8 mouse cellular contexts compared by ENCODE assay signal in the genomic region with DNA sequence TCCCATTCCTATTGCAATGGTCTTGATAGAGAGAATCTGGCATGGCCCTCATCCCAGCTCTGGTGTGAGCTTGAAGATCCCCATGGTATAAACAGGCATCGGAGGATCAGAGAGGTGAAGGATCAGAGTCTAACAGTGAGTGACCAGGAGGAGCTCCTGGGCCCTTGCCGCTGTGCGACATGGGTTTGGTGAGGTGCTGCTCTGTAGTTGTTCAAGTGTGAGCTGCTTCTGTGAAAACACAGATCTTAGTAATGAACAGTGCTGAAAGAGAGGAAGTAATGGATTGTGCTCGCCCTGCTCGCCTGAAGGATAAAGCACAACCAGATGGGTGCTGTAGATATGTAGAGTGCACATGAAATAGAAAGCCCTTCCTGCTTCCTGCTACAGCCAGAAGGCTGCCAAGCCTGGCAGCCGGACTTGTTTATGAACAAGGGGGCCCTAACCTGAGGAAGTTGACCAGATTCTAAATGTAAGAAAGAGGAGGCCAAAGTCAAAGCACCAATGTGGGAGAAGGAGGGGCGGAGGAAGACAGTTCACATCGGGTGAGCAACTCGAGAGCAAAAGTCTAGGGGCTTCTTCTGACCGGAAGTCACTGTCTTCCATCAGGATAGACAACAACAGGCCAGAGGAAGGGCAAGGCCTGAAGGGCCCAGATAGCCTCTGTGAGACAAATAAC.
DNase-seq lines count a peak whose midpoint lies in the region; ATAC-seq lines count a peak whose summit lies in the region.

No protein-coding gene starts in this region.

- H3K4me1 ChIP-seq in midbrain, embryonic 14.5 days (ENCODE audit: control insufficient read depth, insufficient read depth, low read length) = no peaks in the 10 kb centered on the region
- peaks cover 10% of the 10 kb centered on the region; the same call in 1 of the 2 replicates for H3K4me1 ChIP-seq in midbrain, embryonic 10.5 days
- H3K4me1 ChIP-seq in liver, embryonic 11.5 days (replicated peaks; ENCODE audit: control insufficient read depth, insufficient read depth, low read length) = peaks cover 34% of the 10 kb centered on the region
- H3K4me1 ChIP-seq in stomach, embryonic 14.5 days (ENCODE audit: control insufficient read depth, insufficient read depth, low read length) = peaks cover 3% of the 10 kb centered on the region; the same call in 1 of the 2 replicates

- WGBS in midbrain, embryonic 14.5 days = 91% methylated on average over 10 of the region's 10 CpGs
- WGBS in midbrain, embryonic 10.5 days = 89% methylated on average over 10 of the region's 10 CpGs
- 45% methylated on average over 10 of the region's 10 CpGs for whole genome bisulfite sequencing in liver, embryonic 11.5 days
- WGBS in stomach, embryonic 14.5 days = 69% methylated on average over 10 of the region's 10 CpGs

- no peak for ATAC-seq in midbrain, embryonic 14.5 days (ENCODE audit: low FRiP score, low TSS enrichment)
- ATAC-seq in liver, embryonic 11.5 days (replicated peaks; ENCODE audit: low FRiP score) = peak; percentile 67
- ATAC-seq in stomach, embryonic 14.5 days (ENCODE audit: insufficient number of reproducible peaks, insufficient read depth, low FRiP score, low read depth) = no peak

- no peaks in the 10 kb centered on the region for H3K27me3 ChIP-seq in midbrain, embryonic 14.5 days (ENCODE audit: control insufficient read depth, insufficient read depth, low read length)
- no peaks in the 10 kb centered on the region for H3K27me3 ChIP-seq in midbrain, embryonic 10.5 days (ENCODE audit: low read depth, poor library complexity, severe bottlenecking)
- H3K27me3 ChIP-seq in liver, embryonic 11.5 days (replicated peaks; ENCODE audit: control insufficient read depth, insufficient read depth, low read length) = no peaks in the 10 kb centered on the region
- no peaks in the 10 kb centered on the region for H3K27me3 ChIP-seq in stomach, embryonic 14.5 days (ENCODE audit: control insufficient read depth, insufficient read depth, low read length)

- H3K9ac ChIP-seq in midbrain, embryonic 14.5 days (replicated peaks; ENCODE audit: low read length) = no peak overlapping the region
- H3K9ac ChIP-seq in liver, embryonic 11.5 days (ENCODE audit: low read depth, low read length) = no peak overlapping the region
- H3K9ac ChIP-seq in stomach, embryonic 14.5 days (replicated peaks; ENCODE audit: low read depth, low read length) = no peak overlapping the region

- no peak for DNase-seq in midbrain, embryonic 14.5 days
- DNase-seq in midbrain, embryonic 10.5 days (ENCODE audit: low spot score) = no peak
- DNase-seq in heart, postnatal 14 days = peak; percentile 38 to 47
- DNase-seq in liver, embryonic 11.5 days (ENCODE audit: low spot score) = no peak
- no peak for DNase-seq in thymus, postnatal 25 days
- no peak for DNase-seq in urinary bladder, postnatal 4 days (ENCODE audit: low spot score in 2 of 2)
- DNase-seq in thymus, adult 18-20 months = no peak

- 0 out of 2 replicates have a peak overlapping the region, but pooled peaks have one; percentile 32 for H3K27ac ChIP-seq in midbrain, embryonic 14.5 days (replicated peaks; ENCODE audit: low read depth, low read length)
- no peak overlapping the region for H3K27ac ChIP-seq in midbrain, embryonic 10.5 days (replicated peaks)
- H3K27ac ChIP-seq in liver, embryonic 11.5 days (ENCODE audit: low read depth, low read length) = peak overlapping the region; percentile 47
- peak overlapping the region; percentile 16; the same call in 1 of the 2 replicates for H3K27ac ChIP-seq in stomach, embryonic 14.5 days (ENCODE audit: low read length)

- intact Hi-C loops in heart, postnatal 14 days (cut with DNase I) = no loop called here

- H3K4me3 ChIP-seq in midbrain, embryonic 14.5 days (replicated peaks; ENCODE audit: low read depth, low read length) = no peak overlapping the region
- no peak overlapping the region for H3K4me3 ChIP-seq in midbrain, embryonic 10.5 days
- no peak overlapping the region for H3K4me3 ChIP-seq in liver, embryonic 11.5 days (ENCODE audit: low read depth, low read length)
- H3K4me3 ChIP-seq in stomach, embryonic 14.5 days (ENCODE audit: low read depth, low read length) = no peak overlapping the region

- peaks cover 63% of the 10 kb centered on the region for H3K36me3 ChIP-seq in midbrain, embryonic 14.5 days (ENCODE audit: control insufficient read depth, insufficient read depth, low read length)
- peaks cover 98% of the 10 kb centered on the region for H3K36me3 ChIP-seq in midbrain, embryonic 10.5 days
- peaks cover 28% of the 10 kb centered on the region for H3K36me3 ChIP-seq in liver, embryonic 11.5 days (ENCODE audit: control insufficient read depth, insufficient read depth, low read length)
- peaks cover 44% of the 10 kb centered on the region for H3K36me3 ChIP-seq in stomach, embryonic 14.5 days (ENCODE audit: control insufficient read depth, insufficient read depth, low read length)

- H3K9me3 ChIP-seq in midbrain, embryonic 14.5 days (ENCODE audit: control insufficient read depth, low read length) = no peaks in the 10 kb centered on the region
- no peaks in the 10 kb centered on the region for H3K9me3 ChIP-seq in midbrain, embryonic 10.5 days (replicated peaks)
- no peaks in the 10 kb centered on the region for H3K9me3 ChIP-seq in liver, embryonic 11.5 days (ENCODE audit: control insufficient read depth, low read length)
- H3K9me3 ChIP-seq in stomach, embryonic 14.5 days (ENCODE audit: control insufficient read depth, low read depth, low read length) = no peaks in the 10 kb centered on the region

- no peak overlapping the region for H3K4me2 ChIP-seq in midbrain, embryonic 14.5 days (ENCODE audit: low read length)
- peak overlapping the region; percentile 12 for H3K4me2 ChIP-seq in liver, embryonic 11.5 days
- H3K4me2 ChIP-seq in stomach, embryonic 14.5 days (replicated peaks; ENCODE audit: low read depth, low read length) = no peak overlapping the region

Comparison
In these comparisons a context has a peak if more than half of its experiments do, and no peak if none do; other contexts are left out.
1. DNase-seq: peak in heart, postnatal 14 days (2 of 2); none in midbrain, embryonic 14.5 days (single experiment), midbrain, embryonic 10.5 days (single experiment), liver, embryonic 11.5 days (single experiment), thymus, postnatal 25 days (single experiment), urinary bladder, postnatal 4 days (0 of 2) and thymus, adult 18-20 months (0 of 2).